ENCODE assay signal across 32 mouse cellular contexts in the genomic region with DNA sequence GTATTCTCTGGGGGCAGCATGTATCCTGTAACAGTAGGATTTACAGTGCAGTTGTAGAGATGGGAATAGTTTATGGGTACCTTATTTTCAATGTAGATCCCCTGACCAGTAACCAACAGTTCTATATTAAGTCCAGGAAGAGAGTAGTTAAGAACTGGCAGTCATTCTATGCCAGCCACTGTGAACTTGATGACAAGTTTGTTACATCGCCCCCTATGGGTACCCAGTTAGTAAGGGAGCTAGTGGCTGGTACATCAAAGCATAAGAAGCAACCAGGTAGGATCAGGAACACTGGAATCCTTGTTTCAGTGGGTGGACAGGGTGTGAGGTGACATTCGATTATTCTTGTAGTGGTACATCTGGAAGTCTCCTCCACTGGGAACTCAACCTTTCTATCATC. TPM values are rescaled to one million over a fixed set of nuclear protein-coding genes. Genes with fewer than 3 reads are reported as not detected.
DNase-seq lines count a peak whose midpoint lies in the region; ATAC-seq lines count a peak whose summit lies in the region.
"Had no signal": no experiment of that assay in that cellular context is flagged by ENCODE, and none has a peak within 500 bp of the region (broad histone marks: within the 10 kb centered on the region; RNA-seq: fewer than 3 reads in every experiment).

No protein-coding gene starts in this region.

- no peak for ATAC-seq in midbrain, embryonic 16.5 days
- no peak for ATAC-seq in hindbrain, embryonic 13.5 days (ENCODE audit: low FRiP score)
- ATAC-seq: activated CD4-positive, CD25-positive, alpha-beta regulatory T cell, adult 4 months; CD4-positive, CD25-positive, alpha-beta regulatory T cell, adult 4 months; forebrain, embryonic 14.5 days; forebrain, embryonic 16.5 days; Patski had no signal

- no peak overlapping the region for H3K4me2 ChIP-seq in midbrain, embryonic 16.5 days (ENCODE audit: low read length)
- no peak overlapping the region for H3K4me2 ChIP-seq in hindbrain, embryonic 13.5 days
- H3K4me2 ChIP-seq: embryonic facial prominence, embryonic 13.5 days; embryonic facial prominence, embryonic 15.5 days; forebrain, embryonic 12.5 days had no signal

- no peaks in the 10 kb centered on the region for H3K36me3 ChIP-seq in midbrain, embryonic 16.5 days (ENCODE audit: control insufficient read depth, insufficient read depth, low read length)
- H3K36me3 ChIP-seq in hindbrain, embryonic 13.5 days, result no peaks in the 10 kb centered on the region
- H3K36me3 ChIP-seq: embryonic facial prominence, embryonic 13.5 days; embryonic facial prominence, embryonic 15.5 days; forebrain, embryonic 10.5 days; forebrain, embryonic 12.5 days; G1E had no signal

- no peaks in the 10 kb centered on the region for H3K27me3 ChIP-seq in midbrain, embryonic 16.5 days (ENCODE audit: control insufficient read depth, insufficient read depth, low read depth, low read length)
- H3K27me3 ChIP-seq in hindbrain, embryonic 13.5 days, result no peaks in the 10 kb centered on the region
- H3K27me3 ChIP-seq: CH12.LX; embryonic facial prominence, embryonic 13.5 days; embryonic facial prominence, embryonic 15.5 days; forebrain, embryonic 12.5 days; Patski had no signal

- no peak overlapping the region for H3K9ac ChIP-seq in midbrain, embryonic 16.5 days (ENCODE audit: low read depth, low read length)
- H3K9ac ChIP-seq in hindbrain, embryonic 13.5 days, result no peak overlapping the region
- H3K9ac ChIP-seq: embryonic facial prominence, embryonic 13.5 days; embryonic facial prominence, embryonic 15.5 days; forebrain, embryonic 12.5 days had no signal

- no peak overlapping the region for H3K27ac ChIP-seq in midbrain, embryonic 16.5 days (ENCODE audit: low read length)
- no peak overlapping the region for H3K27ac ChIP-seq in hindbrain, embryonic 13.5 days
- H3K27ac ChIP-seq: embryonic facial prominence, embryonic 13.5 days; embryonic facial prominence, embryonic 15.5 days; forebrain, embryonic 10.5 days; forebrain, embryonic 12.5 days had no signal

- H3K4me3 ChIP-seq in midbrain, embryonic 16.5 days (ENCODE audit: low read depth, low read length), result no peak overlapping the region
- no peak overlapping the region for H3K4me3 ChIP-seq in hindbrain, embryonic 13.5 days
- H3K4me3 ChIP-seq: embryonic facial prominence, embryonic 13.5 days; embryonic facial prominence, embryonic 15.5 days; erythroblast, embryonic 14.5 days; forebrain, embryonic 10.5 days; forebrain, embryonic 12.5 days had no signal

- no peaks in the 10 kb centered on the region for H3K4me1 ChIP-seq in midbrain, embryonic 16.5 days (ENCODE audit: control insufficient read depth, insufficient read depth, low read length)
- H3K4me1 ChIP-seq in hindbrain, embryonic 13.5 days (replicated peaks), result no peaks in the 10 kb centered on the region
- H3K4me1 ChIP-seq: embryonic facial prominence, embryonic 13.5 days; embryonic facial prominence, embryonic 15.5 days; forebrain, embryonic 10.5 days; forebrain, embryonic 12.5 days had no signal

- peak; percentile 59 for DNase-seq in heart, adult 11 months
- DNase-seq in heart, adult 8-10 months (ENCODE audit: low spot score), result no peak
- DNase-seq in ES-CJ7 (ENCODE audit: low read depth, low spot score) (peak; percentile 80), R1 (ENCODE audit: low read depth, low spot score) (peak; percentile 36)
- no peak for DNase-seq in embryo, embryonic 11 days
- DNase-seq: adrenal gland, adult 8-10 months; adrenal gland, postnatal 14 days; adrenal gland, postnatal 36 days; B cell, adult 2 months; cerebellum, adult 11-12 months; cerebellum, adult 2 months; cerebellum, adult 9-10 months; cerebellum, postnatal 10 days; cerebellum, postnatal 25 days had no signal

- 76% methylated on average over 2 of the region's 2 CpGs for WGBS in midbrain, embryonic 16.5 days
- WGBS in hindbrain, embryonic 13.5 days, result 81% methylated on average over 2 of the region's 2 CpGs

- H3K9me3 ChIP-seq in midbrain, embryonic 16.5 days (replicated peaks; ENCODE audit: control insufficient read depth, low read length, poor library complexity, severe bottlenecking), result no peaks in the 10 kb centered on the region
- no peaks in the 10 kb centered on the region for H3K9me3 ChIP-seq in hindbrain, embryonic 13.5 days
- H3K9me3 ChIP-seq: embryonic facial prominence, embryonic 13.5 days; embryonic facial prominence, embryonic 15.5 days; forebrain, embryonic 10.5 days; forebrain, embryonic 12.5 days had no signal

RNA-seq across cellular contexts. Expression of gene Pramel7, which starts 14.6 kb away (rescaled TPM):
- not detected for total RNA-seq in heart, adult 8-10 months (2022)
- polyA plus RNA-seq in midbrain, embryonic 16.5 days (2015; fragmentation: Nextera tagmentation; extraction: Ambion mirVana), result not detected in 2 replicates
- polyA plus RNA-seq in hindbrain, embryonic 13.5 days (2015; fragmentation: Nextera tagmentation; extraction: Ambion mirVana), result not detected in 2 replicates
- total RNA-seq: adrenal gland, adult 18-20 months; adrenal gland, adult 8-10 months; adrenal gland, postnatal 14 days; adrenal gland, postnatal 36 days; CH12.LX; G1E had no signal
- polyA plus RNA-seq: activated CD4-positive, CD25-positive, alpha-beta regulatory T cell, adult 4 months; CD4-positive, CD25-positive, alpha-beta regulatory T cell, adult 4 months; cerebellum, adult 2 months; cortical plate, adult 2 months; embryonic facial prominence, embryonic 11.5 days; embryonic facial prominence, embryonic 13.5 days; embryonic facial prominence, embryonic 15.5 days; erythroblast, embryonic 14.5 days; forebrain, embryonic 10.5 days; forebrain, embryonic 12.5 days; forebrain, embryonic 14.5 days; forebrain, embryonic 16.5 days; frontal cortex, adult 2 months; G1E; Patski had no signal

RNA-seq across cellular contexts. Expression of gene Pramel6, which starts 24.1 kb away (rescaled TPM):
- total RNA-seq in heart, adult 8-10 months (2022), result not detected
- not detected in 2 replicates for polyA plus RNA-seq in midbrain, embryonic 16.5 days (2015; fragmentation: Nextera tagmentation; extraction: Ambion mirVana)
- polyA plus RNA-seq in hindbrain, embryonic 13.5 days (2015; fragmentation: Nextera tagmentation; extraction: Ambion mirVana), result not detected in 2 replicates
- total RNA-seq: adrenal gland, adult 18-20 months; adrenal gland, adult 8-10 months; adrenal gland, postnatal 14 days; adrenal gland, postnatal 36 days; CH12.LX had no signal
- polyA plus RNA-seq: activated CD4-positive, CD25-positive, alpha-beta regulatory T cell, adult 4 months; CD4-positive, CD25-positive, alpha-beta regulatory T cell, adult 4 months; cerebellum, adult 2 months; cortical plate, adult 2 months; embryonic facial prominence, embryonic 11.5 days; embryonic facial prominence, embryonic 13.5 days; embryonic facial prominence, embryonic 15.5 days; erythroblast, embryonic 14.5 days; forebrain, embryonic 10.5 days; forebrain, embryonic 12.5 days; forebrain, embryonic 14.5 days; forebrain, embryonic 16.5 days; frontal cortex, adult 2 months; G1E; Patski had no signal

RNA-seq across cellular contexts. Expression of gene Olfr1126, which starts 28.5 kb away (rescaled TPM):
- not detected for total RNA-seq in heart, adult 8-10 months (2022)
- not detected in 2 replicates for polyA plus RNA-seq in midbrain, embryonic 16.5 days (2015; fragmentation: Nextera tagmentation; extraction: Ambion mirVana)
- not detected in 2 replicates for polyA plus RNA-seq in hindbrain, embryonic 13.5 days (2015; fragmentation: Nextera tagmentation; extraction: Ambion mirVana)
- total RNA-seq: adrenal gland, adult 18-20 months; adrenal gland, adult 8-10 months; adrenal gland, postnatal 14 days; adrenal gland, postnatal 36 days; CH12.LX had no signal
- polyA plus RNA-seq: activated CD4-positive, CD25-positive, alpha-beta regulatory T cell, adult 4 months; CD4-positive, CD25-positive, alpha-beta regulatory T cell, adult 4 months; cerebellum, adult 2 months; cortical plate, adult 2 months; embryonic facial prominence, embryonic 11.5 days; embryonic facial prominence, embryonic 13.5 days; embryonic facial prominence, embryonic 15.5 days; erythroblast, embryonic 14.5 days; forebrain, embryonic 10.5 days; forebrain, embryonic 12.5 days; forebrain, embryonic 14.5 days; forebrain, embryonic 16.5 days; frontal cortex, adult 2 months; G1E; Patski had no signal

RNA-seq across cellular contexts. Expression of gene Olfr153, which starts 49.3 kb away (rescaled TPM):
- not detected for total RNA-seq in heart, adult 8-10 months (2022)
- polyA plus RNA-seq in midbrain, embryonic 16.5 days (2015; fragmentation: Nextera tagmentation; extraction: Ambion mirVana), result not detected in 2 replicates
- not detected in 2 replicates for polyA plus RNA-seq in hindbrain, embryonic 13.5 days (2015; fragmentation: Nextera tagmentation; extraction: Ambion mirVana)
- total RNA-seq: adrenal gland, adult 18-20 months; adrenal gland, adult 8-10 months; adrenal gland, postnatal 14 days; adrenal gland, postnatal 36 days; CH12.LX had no signal
- polyA plus RNA-seq: activated CD4-positive, CD25-positive, alpha-beta regulatory T cell, adult 4 months; CD4-positive, CD25-positive, alpha-beta regulatory T cell, adult 4 months; cortical plate, adult 2 months; embryonic facial prominence, embryonic 11.5 days; embryonic facial prominence, embryonic 13.5 days; embryonic facial prominence, embryonic 15.5 days; erythroblast, embryonic 14.5 days; forebrain, embryonic 10.5 days; forebrain, embryonic 12.5 days; forebrain, embryonic 14.5 days; forebrain, embryonic 16.5 days; frontal cortex, adult 2 months; G1E; Patski had no signal

RNA-seq across cellular contexts. Expression of gene Olfr1124, which starts 52.2 kb away (rescaled TPM):
- total RNA-seq in heart, adult 8-10 months (2022), result not detected
- polyA plus RNA-seq in midbrain, embryonic 16.5 days (2015; fragmentation: Nextera tagmentation; extraction: Ambion mirVana), result 0.08 TPM in 1 of 2 replicates, not detected in the other
- polyA plus RNA-seq in hindbrain, embryonic 13.5 days (2015; fragmentation: Nextera tagmentation; extraction: Ambion mirVana), result 0.08 TPM in 1 of 2 replicates, not detected in the other
- total RNA-seq: adrenal gland, adult 18-20 months; adrenal gland, adult 8-10 months; adrenal gland, postnatal 14 days; adrenal gland, postnatal 36 days; CH12.LX had no signal
- polyA plus RNA-seq: cerebellum, adult 2 months; cortical plate, adult 2 months; embryonic facial prominence, embryonic 11.5 days; embryonic facial prominence, embryonic 15.5 days; erythroblast, embryonic 14.5 days; forebrain, embryonic 14.5 days; frontal cortex, adult 2 months; G1E; Patski had no signal

Comparison
In these comparisons a context has a peak if more than half of its experiments do, and no peak if none do; other contexts are left out.
1. DNase-seq: peak in heart, adult 11 months (single experiment), ES-CJ7 (single experiment) and R1 (single experiment); none in heart, adult 8-10 months (single experiment) and embryo, embryonic 11 days (single experiment).